10 mouse cellular contexts compared by ENCODE assay signal in genomic region chr7:73377307-73377706, GRCm38 (mm10). TPM values are rescaled to one million over a fixed set of nuclear protein-coding genes. Genes with fewer than 3 reads are reported as not detected.
A peak's percentile ranks its signal among the peaks of the same experiment; 100 is the strongest.
DNase-seq lines count a peak whose midpoint lies in the region; ATAC-seq and TF ChIP-seq lines count a peak whose summit lies in the region.
"Had no signal": no experiment of that assay in that cellular context is flagged by ENCODE, and none has a peak within 500 bp of the region (broad histone marks: within the 10 kb centered on the region; RNA-seq: fewer than 3 reads in every experiment).

No protein-coding gene starts in this region.

- ATAC-seq in neural tube, embryonic 11.5 days (ENCODE audit: insufficient read depth, low FRiP score, low TSS enrichment): no peak
- ATAC-seq in forebrain, embryonic 13.5 days: no peak
- no peak for ATAC-seq in limb, embryonic 11.5 days (ENCODE audit: insufficient number of reproducible peaks, low FRiP score, low TSS enrichment, low read depth)

- H3K9me3 ChIP-seq in neural tube, embryonic 11.5 days (ENCODE audit: control insufficient read depth, low read length): no peaks in the 10 kb centered on the region
- no peaks in the 10 kb centered on the region for H3K9me3 ChIP-seq in forebrain, embryonic 13.5 days (replicated peaks)
- H3K9me3 ChIP-seq in limb, embryonic 11.5 days (ENCODE audit: control insufficient read depth, low read length): no peaks in the 10 kb centered on the region

- 0 out of 2 replicates have a peak overlapping the region, but pooled peaks have one; percentile 5 for H3K27ac ChIP-seq in neural tube, embryonic 11.5 days (ENCODE audit: low read depth, low read length)
- peak overlapping the region; percentile 79 for H3K27ac ChIP-seq in forebrain, embryonic 13.5 days
- H3K27ac ChIP-seq in limb, embryonic 11.5 days (replicated peaks; ENCODE audit: low read depth, low read length): no peak overlapping the region
- H3K27ac ChIP-seq in olfactory bulb, adult 2 months (ENCODE audit: insufficient read depth, low read depth, low read length): no peak overlapping the region

- peak; percentile 33 for DNase-seq in neural tube, embryonic 11.5 days (ENCODE audit: low spot score)
- DNase-seq in neural tube, embryonic 10.5 days (ENCODE audit: extremely low spot score, low spot score): no peak
- no peak for DNase-seq in limb, embryonic 11.5 days (ENCODE audit: low spot score)
- no peak for DNase-seq in adrenal gland, postnatal 10 days
- no peak for DNase-seq in cerebellum, adult 11-12 months
- no peak for DNase-seq in adipocyte (ENCODE audit: low spot score)

- no peak for TF ChIP-seq POLR2A in olfactory bulb, adult 2 months (IDR thresholded peaks at IDR 0.05; ENCODE audit: insufficient read depth, low read depth, low read length)

- WGBS in neural tube, embryonic 11.5 days: 22% methylated on average over 12 of the region's 12 CpGs
- 6% methylated on average over 12 of the region's 12 CpGs for WGBS in forebrain, embryonic 13.5 days
- WGBS in limb, embryonic 11.5 days: 67% methylated on average over 12 of the region's 12 CpGs
- 43% methylated on average over 12 of the region's 12 CpGs for WGBS in olfactory bulb, adult 2 months

- H3K9ac ChIP-seq in neural tube, embryonic 11.5 days (ENCODE audit: low read length): peak overlapping the region; percentile 55
- peak overlapping the region; percentile 79 for H3K9ac ChIP-seq in forebrain, embryonic 13.5 days
- H3K9ac ChIP-seq in limb, embryonic 11.5 days (ENCODE audit: low read length): no peak overlapping the region

- peak overlapping the region; percentile 80 for H3K4me2 ChIP-seq in neural tube, embryonic 11.5 days (ENCODE audit: low read depth)
- peak overlapping the region; percentile 91 for H3K4me2 ChIP-seq in forebrain, embryonic 13.5 days
- peak overlapping the region; percentile 98 for H3K4me2 ChIP-seq in limb, embryonic 11.5 days (ENCODE audit: low read depth, severe bottlenecking)

- no peak for TF ChIP-seq CTCF in olfactory bulb, adult 2 months (IDR thresholded peaks at IDR 0.05; ENCODE audit: insufficient read depth, low read depth, low read length)

- no peaks in the 10 kb centered on the region for H3K36me3 ChIP-seq in neural tube, embryonic 11.5 days (ENCODE audit: control insufficient read depth, insufficient read depth, low read length)
- no peaks in the 10 kb centered on the region for H3K36me3 ChIP-seq in forebrain, embryonic 13.5 days (ENCODE audit: poor library complexity, severe bottlenecking)
- H3K36me3 ChIP-seq in limb, embryonic 11.5 days (ENCODE audit: control insufficient read depth, insufficient read depth, low read length): no peaks in the 10 kb centered on the region
- H3K36me3 ChIP-seq: G1E had no signal

- H3K4me3 ChIP-seq in neural tube, embryonic 11.5 days (ENCODE audit: low read depth, low read length): peak overlapping the region; percentile 84
- peak overlapping the region; percentile 78 for H3K4me3 ChIP-seq in forebrain, embryonic 13.5 days
- H3K4me3 ChIP-seq in limb, embryonic 11.5 days (ENCODE audit: low read depth, low read length): 0 out of 2 replicates have a peak overlapping the region, but pooled peaks have one; percentile 1
- 0 out of 2 replicates have a peak overlapping the region, but pooled peaks have one; percentile 11 for H3K4me3 ChIP-seq in olfactory bulb, adult 2 months (ENCODE audit: insufficient read depth, low read depth, low read length)
- H3K4me3 ChIP-seq: erythroblast, embryonic 14.5 days had no signal

- peaks cover 18% of the 10 kb centered on the region for H3K4me1 ChIP-seq in neural tube, embryonic 11.5 days (ENCODE audit: control insufficient read depth, insufficient read depth, low read length)
- H3K4me1 ChIP-seq in forebrain, embryonic 13.5 days: peaks cover 67% of the 10 kb centered on the region
- 0 out of 2 replicates have a peak, but pooled peaks cover 12% of the 10 kb centered on the region for H3K4me1 ChIP-seq in limb, embryonic 11.5 days (ENCODE audit: control insufficient read depth, insufficient read depth, low read length)
- H3K4me1 ChIP-seq in olfactory bulb, adult 2 months (ENCODE audit: control insufficient read depth, insufficient read depth, low read length): peaks cover 18% of the 10 kb centered on the region

- H3K27me3 ChIP-seq in neural tube, embryonic 11.5 days (ENCODE audit: control insufficient read depth, insufficient read depth, low read length): no peaks in the 10 kb centered on the region
- 0 out of 2 replicates have a peak, but pooled peaks cover 3% of the 10 kb centered on the region for H3K27me3 ChIP-seq in forebrain, embryonic 13.5 days
- peaks cover 28% of the 10 kb centered on the region for H3K27me3 ChIP-seq in limb, embryonic 11.5 days (ENCODE audit: control insufficient read depth, insufficient read depth, low read length)

RNA-seq across cellular contexts. Expression of gene Rgma, which starts 2.0 kb away (rescaled TPM):
- 48.9 and 50.1 TPM in 2 replicates for polyA plus RNA-seq in neural tube, embryonic 11.5 days (2014; fragmentation: Nextera tagmentation; extraction: Ambion mirVana)
- polyA plus RNA-seq in forebrain, embryonic 13.5 days (2015; fragmentation: Nextera tagmentation; extraction: Ambion mirVana): 24.7 and 27.6 TPM in 2 replicates
- polyA plus RNA-seq in limb, embryonic 11.5 days (2014; fragmentation: Nextera tagmentation; extraction: Ambion mirVana): 27.1 and 28.6 TPM in 2 replicates
- not detected in 2 replicates for polyA plus RNA-seq in olfactory bulb, adult 2 months (2012; ENCODE audit: insufficient read depth, insufficient read length, low replicate concordance, missing spikeins)
- total RNA-seq in adrenal gland, postnatal 10 days (2021): 10 to 100 TPM; 10.3 to 20.0 TPM
- polyA plus RNA-seq: erythroblast, embryonic 14.5 days; G1E had no signal

Comparison
In these comparisons a context has a peak if more than half of its experiments do, and no peak if none do; other contexts are left out.
1. H3K27ac ChIP-seq: peak in neural tube, embryonic 11.5 days (single experiment) and forebrain, embryonic 13.5 days (single experiment); none in limb, embryonic 11.5 days (single experiment) and olfactory bulb, adult 2 months (single experiment).
2. H3K4me3 ChIP-seq: peak in every context shown above with its lines; median percentile 84 in neural tube, embryonic 11.5 days; 78 in forebrain, embryonic 13.5 days; 11 in olfactory bulb, adult 2 months; 1 in limb, embryonic 11.5 days.
3. RNA of gene Rgma, which starts 2.0 kb away (polyA plus RNA-seq): 48.9 to 50.1 TPM in neural tube, embryonic 11.5 days, 27.1 to 28.6 TPM in limb, embryonic 11.5 days and 24.7 to 27.6 TPM in forebrain, embryonic 13.5 days; not detected in olfactory bulb, adult 2 months; every median in the first group is over 10 times any median in the second.
4. Peak in every context shown above with its lines, with median percentiles within 50 percentile points of each other: H3K4me2 ChIP-seq.